Mouse (Mus musculus): ENCODE measurements around the gene Myo1e. TPM values are rescaled to one million over a fixed set of nuclear protein-coding genes. Genes with fewer than 3 reads are reported as not detected.

Myo1e gene
- polyA plus RNA-seq, 1 experiment = 4.6 TPM

GRCm38 (mm10) chr9:70242112-70242862, 35.1 kb downstream of the Myo1e start:
- DNase-seq (ENCODE audit: low read depth) = no peak
- TF ChIP-seq POLR2A (IDR thresholded peaks at IDR 0.05; ENCODE audit: borderline replicate concordance, extremely low read depth, insufficient read depth, insufficient read length, poor library complexity, severe bottlenecking) (no peak), CTCF (IDR thresholded peaks at IDR 0.05; ENCODE audit: borderline replicate concordance, extremely low read depth, insufficient read depth, insufficient read length) (no peak)

DNA sequence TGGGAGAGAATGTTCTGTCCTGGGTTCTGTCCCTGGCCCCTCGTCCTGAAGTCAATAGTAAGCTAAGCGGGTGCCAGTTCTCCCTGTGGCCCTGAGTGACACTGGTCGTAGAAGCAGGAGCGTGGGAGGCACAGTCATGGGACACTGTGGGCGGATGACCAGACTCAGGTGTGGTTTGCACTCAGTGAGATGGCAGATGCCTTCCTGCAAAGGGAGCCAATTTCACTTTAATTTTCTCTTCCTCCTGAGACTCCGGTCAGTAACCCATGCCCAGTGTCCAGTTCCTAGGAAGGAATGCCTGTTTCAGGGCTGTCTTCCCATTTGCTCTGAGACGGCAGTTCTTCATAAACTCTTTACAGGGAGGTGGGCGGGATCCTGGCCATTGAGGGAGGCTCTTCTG, 36.1 kb downstream of the Myo1e start:
- no peak for TF ChIP-seq POLR2A (IDR thresholded peaks at IDR 0.05; ENCODE audit: borderline replicate concordance, extremely low read depth, insufficient read depth, insufficient read length, poor library complexity, severe bottlenecking)
- no peak for TF ChIP-seq CTCF (IDR thresholded peaks at IDR 0.05; ENCODE audit: borderline replicate concordance, extremely low read depth, insufficient read depth, insufficient read length)
- DNase-seq (ENCODE audit: low read depth) = no peak

GRCm38 (mm10) chr9:70243708-70244107, 36.6 kb downstream of the Myo1e start:
- no peak for DNase-seq (ENCODE audit: low read depth)
- TF ChIP-seq POLR2A (IDR thresholded peaks at IDR 0.05; ENCODE audit: borderline replicate concordance, extremely low read depth, insufficient read depth, insufficient read length, poor library complexity, severe bottlenecking) (no peak), CTCF (IDR thresholded peaks at IDR 0.05; ENCODE audit: borderline replicate concordance, extremely low read depth, insufficient read depth, insufficient read length) (no peak)

GRCm38 (mm10) chr9:70244115-70244514, 37.0 kb downstream of the Myo1e start:
- TF ChIP-seq CTCF (IDR thresholded peaks at IDR 0.05; ENCODE audit: borderline replicate concordance, extremely low read depth, insufficient read depth, insufficient read length) = no peak
- TF ChIP-seq POLR2A (IDR thresholded peaks at IDR 0.05; ENCODE audit: borderline replicate concordance, extremely low read depth, insufficient read depth, insufficient read length, poor library complexity, severe bottlenecking) = no peak
- DNase-seq (ENCODE audit: low read depth) = no peak

GRCm38 (mm10) chr9:70245040-70245439, 37.9 kb downstream of the Myo1e start:
- no peak for DNase-seq (ENCODE audit: low read depth)
- TF ChIP-seq CTCF (IDR thresholded peaks at IDR 0.05; ENCODE audit: borderline replicate concordance, extremely low read depth, insufficient read depth, insufficient read length) (no peak), POLR2A (IDR thresholded peaks at IDR 0.05; ENCODE audit: borderline replicate concordance, extremely low read depth, insufficient read depth, insufficient read length, poor library complexity, severe bottlenecking) (no peak)

GRCm38 (mm10) chr9:70246427-70246826, 39.3 kb downstream of the Myo1e start:
- no peak for DNase-seq (ENCODE audit: low read depth)
- TF ChIP-seq CTCF (IDR thresholded peaks at IDR 0.05; ENCODE audit: borderline replicate concordance, extremely low read depth, insufficient read depth, insufficient read length) (no peak), POLR2A (IDR thresholded peaks at IDR 0.05; ENCODE audit: borderline replicate concordance, extremely low read depth, insufficient read depth, insufficient read length, poor library complexity, severe bottlenecking) (no peak)

DNA sequence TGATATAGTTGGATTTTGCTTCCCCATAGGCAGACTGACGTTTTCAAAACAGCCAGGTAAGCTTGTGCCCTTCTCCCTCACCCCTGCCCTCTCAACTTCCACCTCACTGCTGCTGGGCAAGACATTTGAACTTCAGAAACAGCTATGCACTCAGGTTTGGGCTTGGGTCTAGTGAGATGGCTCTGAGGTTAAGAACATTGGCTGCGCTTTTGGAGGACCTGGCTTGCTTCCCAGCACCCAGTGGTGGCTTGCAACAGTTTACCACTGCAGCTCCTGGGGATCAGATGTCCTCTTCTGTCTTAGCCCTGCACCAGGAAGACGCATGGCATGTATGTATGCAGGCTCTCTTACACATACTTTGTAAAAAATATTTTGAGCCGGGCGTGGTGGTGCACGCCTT, 40.9 kb downstream of the Myo1e start:
- no peak for DNase-seq (ENCODE audit: low read depth)
- TF ChIP-seq POLR2A (IDR thresholded peaks at IDR 0.05; ENCODE audit: borderline replicate concordance, extremely low read depth, insufficient read depth, insufficient read length, poor library complexity, severe bottlenecking) = no peak
- no peak for TF ChIP-seq CTCF (IDR thresholded peaks at IDR 0.05; ENCODE audit: borderline replicate concordance, extremely low read depth, insufficient read depth, insufficient read length)

DNA sequence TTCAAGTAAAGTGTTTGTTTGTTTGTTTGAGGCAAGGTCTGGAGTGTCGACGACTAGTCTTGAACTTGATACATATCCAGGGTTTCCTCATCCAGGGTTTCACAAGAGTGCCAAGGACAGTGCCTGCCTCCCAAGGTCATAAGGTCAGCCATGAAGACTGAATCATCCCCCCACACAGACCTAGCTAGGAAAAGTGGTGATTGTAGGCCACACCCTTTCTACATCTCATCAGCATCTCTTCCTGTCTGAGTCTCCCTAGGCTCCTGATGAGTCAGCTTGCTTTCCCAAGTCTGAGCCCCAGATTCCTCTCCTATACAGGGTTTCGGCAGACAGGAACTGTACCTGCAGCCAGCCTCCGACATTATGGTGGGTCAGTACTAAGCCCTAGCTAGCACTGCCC, 41.7 kb downstream of the Myo1e start:
- no peak for DNase-seq (ENCODE audit: low read depth)
- no peak for TF ChIP-seq CTCF (IDR thresholded peaks at IDR 0.05; ENCODE audit: borderline replicate concordance, extremely low read depth, insufficient read depth, insufficient read length)
- TF ChIP-seq POLR2A (IDR thresholded peaks at IDR 0.05; ENCODE audit: borderline replicate concordance, extremely low read depth, insufficient read depth, insufficient read length, poor library complexity, severe bottlenecking) = no peak

- peak; percentile 65 for DNase-seq (ENCODE audit: low read depth)
- TF ChIP-seq CTCF (IDR thresholded peaks at IDR 0.05; ENCODE audit: borderline replicate concordance, extremely low read depth, insufficient read depth, insufficient read length) = no peak
- no peak for TF ChIP-seq POLR2A (IDR thresholded peaks at IDR 0.05; ENCODE audit: borderline replicate concordance, extremely low read depth, insufficient read depth, insufficient read length, poor library complexity, severe bottlenecking)
These were observed 42.9 kb downstream of the Myo1e start for GRCm38 (mm10) chr9:70249881-70250681.

- no peak for DNase-seq (ENCODE audit: low read depth)
- TF ChIP-seq POLR2A (IDR thresholded peaks at IDR 0.05; ENCODE audit: borderline replicate concordance, extremely low read depth, insufficient read depth, insufficient read length, poor library complexity, severe bottlenecking) = no peak
- TF ChIP-seq CTCF (IDR thresholded peaks at IDR 0.05; ENCODE audit: borderline replicate concordance, extremely low read depth, insufficient read depth, insufficient read length) = no peak
These were observed 44.4 kb downstream of the Myo1e start for GRCm38 (mm10) chr9:70251441-70251985.

- TF ChIP-seq CTCF (IDR thresholded peaks at IDR 0.05; ENCODE audit: borderline replicate concordance, extremely low read depth, insufficient read depth, insufficient read length) (no peak), POLR2A (IDR thresholded peaks at IDR 0.05; ENCODE audit: borderline replicate concordance, extremely low read depth, insufficient read depth, insufficient read length, poor library complexity, severe bottlenecking) (no peak)
- DNase-seq (ENCODE audit: low read depth) = no peak
These were observed 45.9 kb downstream of the Myo1e start for GRCm38 (mm10) chr9:70253016-70253415.
